Mouse (Mus musculus): ENCODE measurements around the gene Clic6. TPM values are rescaled to one million over a fixed set of nuclear protein-coding genes. Genes with fewer than 3 reads are reported as not detected.
A peak's percentile ranks its signal among the peaks of the same experiment; 100 is the strongest.

The Clic6 gene
- 0.15 and 0.60 TPM in 2 replicates for polyA plus RNA-seq (2015; fragmentation: Nextera tagmentation; extraction: Ambion mirVana)

GRCm38 (mm10) chr16:92485436-92485835, at the start of gene Clic6:
Gene Clic6, plus strand, starts transcription at chr16:92485736.
- H3K36me3 ChIP-seq (ENCODE audit: control insufficient read depth, insufficient read depth): no peaks in the 10 kb centered on the region
- 74% methylated on average over 5 of the region's 5 CpGs for WGBS (ENCODE audit: insufficient replicate concordance)

GRCm38 (mm10) chr16:92439775-92440174, 45.8 kb upstream of the Clic6 start:
- 40% methylated on average over 2 of the region's 2 CpGs for WGBS (ENCODE audit: insufficient replicate concordance)
- ATAC-seq (ENCODE audit: low read depth): no peak
- H3K9me3 ChIP-seq (replicated peaks; ENCODE audit: control insufficient read depth, low read length): no peaks in the 10 kb centered on the region
- H3K4me2 ChIP-seq (ENCODE audit: low read depth, low read length): no peak overlapping the region
- H3K4me1 ChIP-seq (ENCODE audit: control insufficient read depth, low read depth, low read length): peaks cover 4% of the 10 kb centered on the region; the same call in 1 of the 2 replicates
- no peaks in the 10 kb centered on the region for H3K27me3 ChIP-seq (ENCODE audit: control insufficient read depth, insufficient read depth, low read depth, low read length)
- H3K27ac ChIP-seq (ENCODE audit: low read length): no peak overlapping the region
- no peak overlapping the region for H3K4me3 ChIP-seq (ENCODE audit: low read depth, low read length)
- H3K9ac ChIP-seq (ENCODE audit: low read depth, low read length): no peak overlapping the region
- no peaks in the 10 kb centered on the region for H3K36me3 ChIP-seq (ENCODE audit: control insufficient read depth, insufficient read depth)

More at GRCm38 (mm10) chr16:92485436-92485835, at the start of gene Clic6:
- no peak for ATAC-seq (ENCODE audit: low read depth)
- Histone ChIP-seq H3K4me1 (ENCODE audit: control insufficient read depth, low read depth, low read length) (peaks cover 7% of the 10 kb centered on the region), H3K4me3 (ENCODE audit: low read depth, low read length) (no peak within 1 kb of the TSS), H3K27ac (ENCODE audit: low read length) (no peak within 1 kb of the TSS), H3K9me3 (replicated peaks; ENCODE audit: control insufficient read depth, low read length) (no peaks in the 10 kb centered on the region), H3K27me3 (ENCODE audit: control insufficient read depth, insufficient read depth, low read depth, low read length) (peaks cover 3% of the 10 kb centered on the region; the same call in 1 of the 2 replicates), H3K4me2 (ENCODE audit: low read depth, low read length) (no peak within 1 kb of the TSS), H3K9ac (ENCODE audit: low read depth, low read length) (no peak within 1 kb of the TSS)

- WGBS (ENCODE audit: insufficient replicate concordance): 47% methylated on average over 8 of the region's 8 CpGs
- H3K4me3 ChIP-seq (ENCODE audit: low read depth, low read length): no peak overlapping the region
- no peak overlapping the region for H3K27ac ChIP-seq (ENCODE audit: low read length)
- no peak for ATAC-seq (ENCODE audit: low read depth)
- no peaks in the 10 kb centered on the region for H3K27me3 ChIP-seq (ENCODE audit: control insufficient read depth, insufficient read depth, low read depth, low read length)
- H3K36me3 ChIP-seq (ENCODE audit: control insufficient read depth, insufficient read depth): no peaks in the 10 kb centered on the region
- no peak overlapping the region for H3K9ac ChIP-seq (ENCODE audit: low read depth, low read length)
- peaks cover 4% of the 10 kb centered on the region; the same call in 1 of the 2 replicates for H3K4me1 ChIP-seq (ENCODE audit: control insufficient read depth, low read depth, low read length)
- no peak overlapping the region for H3K4me2 ChIP-seq (ENCODE audit: low read depth, low read length)
- H3K9me3 ChIP-seq (replicated peaks; ENCODE audit: control insufficient read depth, low read length): no peaks in the 10 kb centered on the region
Measured at GRCm38 (mm10) chr16:92440229-92440628, 45.3 kb upstream of the Clic6 start.

GRCm38 (mm10) chr16:92441203-92441602, 44.3 kb upstream of the Clic6 start:
- WGBS (ENCODE audit: insufficient replicate concordance): 57% methylated on average over 3 of the region's 3 CpGs
- no peaks in the 10 kb centered on the region for H3K9me3 ChIP-seq (replicated peaks; ENCODE audit: control insufficient read depth, low read length)
- no peak overlapping the region for H3K27ac ChIP-seq (ENCODE audit: low read length)
- ATAC-seq (ENCODE audit: low read depth): no peak
- H3K9ac ChIP-seq (ENCODE audit: low read depth, low read length): no peak overlapping the region
- no peak overlapping the region for H3K4me2 ChIP-seq (ENCODE audit: low read depth, low read length)
- peaks cover 4% of the 10 kb centered on the region; the same call in 1 of the 2 replicates for H3K4me1 ChIP-seq (ENCODE audit: control insufficient read depth, low read depth, low read length)
- H3K27me3 ChIP-seq (ENCODE audit: control insufficient read depth, insufficient read depth, low read depth, low read length): no peaks in the 10 kb centered on the region
- H3K36me3 ChIP-seq (ENCODE audit: control insufficient read depth, insufficient read depth): no peaks in the 10 kb centered on the region
- H3K4me3 ChIP-seq (ENCODE audit: low read depth, low read length): no peak overlapping the region

- WGBS (ENCODE audit: insufficient replicate concordance): 86% methylated on average over 11 of the region's 11 CpGs
- Histone ChIP-seq H3K27me3 (ENCODE audit: control insufficient read depth, insufficient read depth, low read depth, low read length) (no peaks in the 10 kb centered on the region), H3K4me1 (ENCODE audit: control insufficient read depth, low read depth, low read length) (peaks cover 4% of the 10 kb centered on the region; the same call in 1 of the 2 replicates), H3K9me3 (replicated peaks; ENCODE audit: control insufficient read depth, low read length) (no peaks in the 10 kb centered on the region), H3K36me3 (ENCODE audit: control insufficient read depth, insufficient read depth) (no peaks in the 10 kb centered on the region), H3K4me3 (ENCODE audit: low read depth, low read length) (no peak overlapping the region), H3K9ac (ENCODE audit: low read depth, low read length) (no peak overlapping the region), H3K27ac (ENCODE audit: low read length) (no peak overlapping the region), H3K4me2 (ENCODE audit: low read depth, low read length) (no peak overlapping the region)
- ATAC-seq (ENCODE audit: low read depth): no peak
Measured at GRCm38 (mm10) chr16:92442150-92442549, 43.4 kb upstream of the Clic6 start.

- ATAC-seq (ENCODE audit: low read depth): no peak
- H3K36me3 ChIP-seq (ENCODE audit: control insufficient read depth, insufficient read depth): no peaks in the 10 kb centered on the region
- peaks cover 4% of the 10 kb centered on the region; the same call in 1 of the 2 replicates for H3K4me1 ChIP-seq (ENCODE audit: control insufficient read depth, low read depth, low read length)
- no peaks in the 10 kb centered on the region for H3K27me3 ChIP-seq (ENCODE audit: control insufficient read depth, insufficient read depth, low read depth, low read length)
- no peak overlapping the region for H3K27ac ChIP-seq (ENCODE audit: low read length)
- 81% methylated on average over 4 of the region's 4 CpGs for WGBS (ENCODE audit: insufficient replicate concordance)
- H3K4me3 ChIP-seq (ENCODE audit: low read depth, low read length): no peak overlapping the region
- no peaks in the 10 kb centered on the region for H3K9me3 ChIP-seq (replicated peaks; ENCODE audit: control insufficient read depth, low read length)
- no peak overlapping the region for H3K4me2 ChIP-seq (ENCODE audit: low read depth, low read length)
- H3K9ac ChIP-seq (ENCODE audit: low read depth, low read length): no peak overlapping the region
Measured at GRCm38 (mm10) chr16:92442946-92443345, 42.6 kb upstream of the Clic6 start.

- Histone ChIP-seq H3K4me1 (ENCODE audit: control insufficient read depth, low read depth, low read length) (peaks cover 4% of the 10 kb centered on the region; the same call in 1 of the 2 replicates), H3K27ac (ENCODE audit: low read length) (no peak overlapping the region), H3K4me2 (ENCODE audit: low read depth, low read length) (no peak overlapping the region), H3K36me3 (ENCODE audit: control insufficient read depth, insufficient read depth) (no peaks in the 10 kb centered on the region), H3K4me3 (ENCODE audit: low read depth, low read length) (no peak overlapping the region), H3K9ac (ENCODE audit: low read depth, low read length) (no peak overlapping the region), H3K9me3 (replicated peaks; ENCODE audit: control insufficient read depth, low read length) (no peaks in the 10 kb centered on the region), H3K27me3 (ENCODE audit: control insufficient read depth, insufficient read depth, low read depth, low read length) (no peaks in the 10 kb centered on the region)
- peak; percentile 30; the same call in 1 of the 2 replicates for ATAC-seq (ENCODE audit: low read depth)
- WGBS (ENCODE audit: insufficient replicate concordance): 13% methylated on average over 13 of the region's 13 CpGs
Measured at GRCm38 (mm10) chr16:92443644-92444113, 41.9 kb upstream of the Clic6 start.

GRCm38 (mm10) chr16:92445377-92445776, 40.2 kb upstream of the Clic6 start:
- Histone ChIP-seq H3K27me3 (ENCODE audit: control insufficient read depth, insufficient read depth, low read depth, low read length) (no peaks in the 10 kb centered on the region), H3K9ac (ENCODE audit: low read depth, low read length) (no peak overlapping the region), H3K36me3 (ENCODE audit: control insufficient read depth, insufficient read depth) (no peaks in the 10 kb centered on the region), H3K9me3 (replicated peaks; ENCODE audit: control insufficient read depth, low read length) (no peaks in the 10 kb centered on the region), H3K4me2 (ENCODE audit: low read depth, low read length) (no peak overlapping the region), H3K4me3 (ENCODE audit: low read depth, low read length) (no peak overlapping the region), H3K27ac (ENCODE audit: low read length) (no peak overlapping the region), H3K4me1 (ENCODE audit: control insufficient read depth, low read depth, low read length) (peaks cover 4% of the 10 kb centered on the region; the same call in 1 of the 2 replicates)
- WGBS (ENCODE audit: insufficient replicate concordance): 52% methylated on average over 10 of the region's 10 CpGs
- no peak for ATAC-seq (ENCODE audit: low read depth)

- no peak overlapping the region for H3K9ac ChIP-seq (ENCODE audit: low read depth, low read length)
- H3K4me2 ChIP-seq (ENCODE audit: low read depth, low read length): no peak overlapping the region
- 84% methylated on average over 14 of the region's 14 CpGs for WGBS (ENCODE audit: insufficient replicate concordance)
- H3K27ac ChIP-seq (ENCODE audit: low read length): no peak overlapping the region
- no peak for ATAC-seq (ENCODE audit: low read depth)
- no peaks in the 10 kb centered on the region for H3K27me3 ChIP-seq (ENCODE audit: control insufficient read depth, insufficient read depth, low read depth, low read length)
- H3K36me3 ChIP-seq (ENCODE audit: control insufficient read depth, insufficient read depth): no peaks in the 10 kb centered on the region
- no peak overlapping the region for H3K4me3 ChIP-seq (ENCODE audit: low read depth, low read length)
- no peaks in the 10 kb centered on the region for H3K4me1 ChIP-seq (ENCODE audit: control insufficient read depth, low read depth, low read length)
- no peaks in the 10 kb centered on the region for H3K9me3 ChIP-seq (replicated peaks; ENCODE audit: control insufficient read depth, low read length)
Measured at GRCm38 (mm10) chr16:92449080-92449479, 36.5 kb upstream of the Clic6 start.

Measured in liver, embryonic 16.5 days (tissue).